ENCODE assay signal across 24 mouse cellular contexts in genomic region chr16:75249170-75249569, GRCm38 (mm10).
DNase-seq lines count a peak whose midpoint lies in the region; ATAC-seq and TF ChIP-seq lines count a peak whose summit lies in the region.
"Had no signal": no experiment of that assay in that cellular context is flagged by ENCODE, and none has a peak within 500 bp of the region (broad histone marks: within the 10 kb centered on the region; RNA-seq: fewer than 3 reads in every experiment).

No protein-coding gene starts in this region.

- 0 out of 2 replicates have a peak overlapping the region, but pooled peaks have one; percentile 45 for H3K27ac ChIP-seq in hindbrain, embryonic 15.5 days (replicated peaks)
- H3K27ac ChIP-seq in hindbrain, embryonic 10.5 days: no peak overlapping the region
- peak overlapping the region; percentile 63 for H3K27ac ChIP-seq in neural tube, embryonic 15.5 days (replicated peaks)
- no peak overlapping the region for H3K27ac ChIP-seq in heart, adult 2 months
- H3K27ac ChIP-seq: embryonic facial prominence, embryonic 15.5 days; forebrain, embryonic 15.5 days; kidney, embryonic 15.5 days; limb, embryonic 13.5 days; liver, embryonic 12.5 days; midbrain, embryonic 12.5 days had no signal

- no peak for DNase-seq in hindbrain, embryonic 10.5 days (ENCODE audit: low spot score)
- DNase-seq in R1 (ENCODE audit: low read depth, low spot score): peak; percentile 22
- DNase-seq in embryo, embryonic 11 days: peak; percentile 7
- DNase-seq in thymus, postnatal 36 days: no peak
- no peak for DNase-seq in heart, adult 2 months
- DNase-seq: adrenal gland, adult 2 months; cerebellum, adult 2 months; cerebellum, postnatal 36 days; kidney, postnatal 4 days; layer of hippocampus, adult 9-11 months; lung, adult 18-20 months; lung, postnatal 14 days; thymus, postnatal 14 days had no signal

- no peak overlapping the region for H3K9ac ChIP-seq in hindbrain, embryonic 15.5 days
- no peak overlapping the region for H3K9ac ChIP-seq in neural tube, embryonic 15.5 days (replicated peaks)
- H3K9ac ChIP-seq in heart, adult 2 months (ENCODE audit: low read depth, low read length): no peak overlapping the region
- H3K9ac ChIP-seq: embryonic facial prominence, embryonic 15.5 days; forebrain, embryonic 15.5 days; kidney, embryonic 15.5 days; limb, embryonic 13.5 days; liver, embryonic 12.5 days; midbrain, embryonic 12.5 days had no signal

- TF ChIP-seq CTCF in heart, adult 2 months (IDR thresholded peaks at IDR 0.05): no peak

- no peak overlapping the region for H3K4me3 ChIP-seq in hindbrain, embryonic 15.5 days
- H3K4me3 ChIP-seq in hindbrain, embryonic 10.5 days: no peak overlapping the region
- H3K4me3 ChIP-seq in neural tube, embryonic 15.5 days (replicated peaks): no peak overlapping the region
- no peak overlapping the region for H3K4me3 ChIP-seq in heart, adult 2 months
- H3K4me3 ChIP-seq: embryonic facial prominence, embryonic 15.5 days; forebrain, embryonic 15.5 days; kidney, embryonic 15.5 days; limb, embryonic 13.5 days; liver, embryonic 12.5 days; midbrain, embryonic 12.5 days had no signal

- intact Hi-C loops in heart, adult 2 months (cut with DNase I): no loop called here

- TF ChIP-seq POLR2A in heart, adult 2 months (IDR thresholded peaks at IDR 0.05; ENCODE audit: insufficient read depth, low read depth, low read length): no peak

- no peaks in the 10 kb centered on the region for H3K27me3 ChIP-seq in hindbrain, embryonic 15.5 days
- H3K27me3 ChIP-seq in hindbrain, embryonic 10.5 days (ENCODE audit: insufficient read depth, poor library complexity, severe bottlenecking): no peaks in the 10 kb centered on the region
- no peaks in the 10 kb centered on the region for H3K27me3 ChIP-seq in neural tube, embryonic 15.5 days (replicated peaks)
- no peaks in the 10 kb centered on the region for H3K27me3 ChIP-seq in heart, adult 2 months (ENCODE audit: control insufficient read depth, insufficient read depth, low read length)
- H3K27me3 ChIP-seq: embryonic facial prominence, embryonic 15.5 days; forebrain, embryonic 15.5 days; kidney, embryonic 15.5 days; limb, embryonic 13.5 days; liver, embryonic 12.5 days; midbrain, embryonic 12.5 days; Patski had no signal

- H3K4me1 ChIP-seq in hindbrain, embryonic 15.5 days (replicated peaks): no peaks in the 10 kb centered on the region
- H3K4me1 ChIP-seq in hindbrain, embryonic 10.5 days (replicated peaks): no peaks in the 10 kb centered on the region
- H3K4me1 ChIP-seq in neural tube, embryonic 15.5 days: no peaks in the 10 kb centered on the region
- no peaks in the 10 kb centered on the region for H3K4me1 ChIP-seq in heart, adult 2 months (ENCODE audit: control insufficient read depth, insufficient read depth, low read length)
- H3K4me1 ChIP-seq: embryonic facial prominence, embryonic 15.5 days; forebrain, embryonic 15.5 days; kidney, embryonic 15.5 days; liver, embryonic 12.5 days; midbrain, embryonic 12.5 days had no signal

- no peaks in the 10 kb centered on the region for H3K79me2 ChIP-seq in heart, adult 2 months (replicated peaks; ENCODE audit: control insufficient read depth, insufficient read depth, low read length)

- no peaks in the 10 kb centered on the region for H3K36me3 ChIP-seq in hindbrain, embryonic 15.5 days
- no peaks in the 10 kb centered on the region for H3K36me3 ChIP-seq in hindbrain, embryonic 10.5 days
- H3K36me3 ChIP-seq in neural tube, embryonic 15.5 days: no peaks in the 10 kb centered on the region
- H3K36me3 ChIP-seq in heart, adult 2 months (ENCODE audit: control insufficient read depth, insufficient read depth, low read length): no peaks in the 10 kb centered on the region
- H3K36me3 ChIP-seq: embryonic facial prominence, embryonic 15.5 days; forebrain, embryonic 15.5 days; kidney, embryonic 15.5 days; limb, embryonic 13.5 days; liver, embryonic 12.5 days; midbrain, embryonic 12.5 days had no signal

- TF ChIP-seq EP300 in heart, adult 2 months (IDR thresholded peaks at IDR 0.05; ENCODE audit: insufficient read depth, low read depth, low read length): no peak

- no peak overlapping the region for H3K4me2 ChIP-seq in hindbrain, embryonic 15.5 days
- no peak overlapping the region for H3K4me2 ChIP-seq in neural tube, embryonic 15.5 days
- H3K4me2 ChIP-seq: embryonic facial prominence, embryonic 15.5 days; forebrain, embryonic 15.5 days; heart, embryonic 11.5 days; kidney, embryonic 15.5 days; limb, embryonic 13.5 days; liver, embryonic 12.5 days; midbrain, embryonic 12.5 days had no signal

- ATAC-seq in hindbrain, embryonic 15.5 days (ENCODE audit: low FRiP score, low read depth): no peak
- ATAC-seq in neural tube, embryonic 15.5 days (ENCODE audit: low FRiP score): peak; percentile 82
- ATAC-seq: forebrain, embryonic 15.5 days; intestine, postnatal 0 days; liver, embryonic 12.5 days; Patski had no signal

- no peaks in the 10 kb centered on the region for H3K9me3 ChIP-seq in hindbrain, embryonic 15.5 days
- H3K9me3 ChIP-seq in hindbrain, embryonic 10.5 days: no peaks in the 10 kb centered on the region
- no peaks in the 10 kb centered on the region for H3K9me3 ChIP-seq in neural tube, embryonic 15.5 days (replicated peaks)
- H3K9me3 ChIP-seq: embryonic facial prominence, embryonic 15.5 days; forebrain, embryonic 15.5 days; kidney, embryonic 15.5 days; limb, embryonic 13.5 days; liver, embryonic 12.5 days; midbrain, embryonic 12.5 days had no signal

- WGBS in hindbrain, embryonic 15.5 days: 34% methylated on average over 5 of the region's 5 CpGs
- 36% methylated on average over 5 of the region's 5 CpGs for WGBS in hindbrain, embryonic 10.5 days
- WGBS in neural tube, embryonic 15.5 days: 20% methylated on average over 5 of the region's 5 CpGs
- WGBS in heart, adult 2 months: 38% methylated on average over 5 of the region's 5 CpGs

Comparison
In these comparisons a context has a peak if more than half of its experiments do, and no peak if none do; other contexts are left out.
1. H3K27ac ChIP-seq: peak in hindbrain, embryonic 15.5 days (single experiment) and neural tube, embryonic 15.5 days (single experiment); none in hindbrain, embryonic 10.5 days (single experiment) and heart, adult 2 months (single experiment).
2. DNase-seq: peak in R1 (single experiment) and embryo, embryonic 11 days (single experiment); none in hindbrain, embryonic 10.5 days (single experiment), thymus, postnatal 36 days (0 of 2) and heart, adult 2 months (0 of 2).